9 mouse cellular contexts compared by ENCODE assay signal in the genomic region with DNA sequence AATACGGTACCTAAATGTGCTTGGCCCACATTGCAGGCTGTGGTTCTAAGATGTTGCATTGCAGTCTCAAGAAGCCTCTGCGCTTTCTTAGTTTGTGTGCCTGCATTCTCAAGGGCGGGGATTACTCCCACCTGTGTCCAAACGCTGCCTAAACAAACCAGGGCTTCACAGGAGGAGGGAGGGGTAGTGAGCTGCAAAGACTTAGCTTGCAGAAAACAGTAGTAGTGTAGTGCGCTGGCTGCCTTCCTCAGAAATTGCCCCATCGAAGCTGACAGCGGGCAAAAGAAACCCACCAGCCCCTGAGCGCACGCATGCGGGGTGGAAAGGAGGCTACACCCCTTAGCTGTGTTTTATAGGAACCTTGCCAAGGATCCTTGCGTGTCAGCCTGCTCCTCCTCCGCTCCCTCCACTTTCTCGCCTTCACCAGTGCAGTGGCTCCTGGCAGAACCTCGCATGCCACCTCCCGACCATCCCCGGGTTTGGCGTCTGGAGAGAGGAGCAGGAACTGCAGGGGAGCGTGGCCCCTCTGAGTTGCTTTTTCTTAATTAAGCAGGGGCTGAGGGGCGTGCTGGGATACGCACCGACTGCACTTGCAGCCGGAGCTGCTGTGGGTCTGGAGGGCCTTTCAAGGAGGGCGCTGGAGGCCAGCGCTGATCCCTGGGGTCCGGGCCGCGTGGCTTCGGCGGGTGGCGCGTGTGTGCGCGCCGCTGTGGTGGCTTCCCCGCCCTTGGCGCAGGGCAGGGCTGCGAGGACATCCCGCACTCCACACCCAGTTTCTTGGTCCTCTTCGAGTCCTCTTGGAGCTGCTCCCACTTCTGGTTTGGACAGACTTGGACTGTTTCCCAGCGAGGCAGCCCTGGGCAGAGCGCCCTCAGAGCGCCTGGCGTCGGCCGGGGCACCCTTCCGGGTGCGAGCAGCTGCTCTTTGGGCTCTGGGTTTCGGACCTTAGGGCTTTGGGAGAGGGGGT. TPM values are rescaled to one million over a fixed set of nuclear protein-coding genes. Genes with fewer than 3 reads are reported as not detected.
DNase-seq lines count a peak whose midpoint lies in the region; ATAC-seq and TF ChIP-seq lines count a peak whose summit lies in the region.
"Had no signal": no experiment of that assay in that cellular context is flagged by ENCODE, and none has a peak within 500 bp of the region (broad histone marks: within the 10 kb centered on the region; RNA-seq: fewer than 3 reads in every experiment).

A gene (plus strand): TSS at position 229 of the 967 bp plus-strand sequence.

- DNase-seq in layer of hippocampus, adult 18-20 months (ENCODE audit: low spot score in 2 of 2): peak in 1 of 2 experiments; percentile 1
- no peak for DNase-seq in layer of hippocampus, adult 9-11 months
- DNase-seq in embryo, embryonic 11 days: peak; percentile 24
- DNase-seq in hindbrain, embryonic 10.5 days (ENCODE audit: low spot score): peak; percentile 39
- peak; percentile 13 to 40 for DNase-seq in left cerebral cortex, adult 2 months (ENCODE audit: extremely low spot score in 1 of 2, low spot score in 2 of 2)
- DNase-seq in thymus, postnatal 4 days: no peak
- no peak for DNase-seq in adipocyte (ENCODE audit: low spot score)

- no peaks in the 10 kb centered on the region for H3K36me3 ChIP-seq in hindbrain, embryonic 10.5 days
- H3K36me3 ChIP-seq in neural tube, embryonic 14.5 days (ENCODE audit: control insufficient read depth, insufficient read depth, low read length): no peaks in the 10 kb centered on the region

- no peak; the same call in 1 of the 2 replicates for TF ChIP-seq CTCF in left cerebral cortex, adult 2 months (IDR thresholded peaks at IDR 0.05)

- WGBS in hindbrain, embryonic 10.5 days: 3% methylated on average over 48 of the region's 48 CpGs
- WGBS in neural tube, embryonic 14.5 days: 4% methylated on average over 48 of the region's 48 CpGs

- 0 out of 2 replicates have a peak within 1 kb of the TSS, but pooled peaks have one; percentile 18 for H3K27ac ChIP-seq in hindbrain, embryonic 10.5 days
- H3K27ac ChIP-seq in left cerebral cortex, adult 2 months: no peak within 1 kb of the TSS
- H3K27ac ChIP-seq in neural tube, embryonic 14.5 days (ENCODE audit: low read depth, low read length): no peak within 1 kb of the TSS

- no peaks in the 10 kb centered on the region for H3K9me3 ChIP-seq in hindbrain, embryonic 10.5 days
- H3K9me3 ChIP-seq in neural tube, embryonic 14.5 days (ENCODE audit: control insufficient read depth, low read length): no peaks in the 10 kb centered on the region

- H3K27me3 ChIP-seq in hindbrain, embryonic 10.5 days (ENCODE audit: insufficient read depth, poor library complexity, severe bottlenecking): peaks cover 33% of the 10 kb centered on the region
- H3K27me3 ChIP-seq in neural tube, embryonic 14.5 days (ENCODE audit: control insufficient read depth, insufficient read depth, low read length): peaks cover 11% of the 10 kb centered on the region

- intact Hi-C loops in left cerebral cortex, adult 2 months (cut with DNase I): no loop called here

- H3K4me3 ChIP-seq in hindbrain, embryonic 10.5 days: peak within 1 kb of the TSS; percentile 53
- H3K4me3 ChIP-seq in left cerebral cortex, adult 2 months: 0 out of 2 replicates have a peak within 1 kb of the TSS, but pooled peaks have one; percentile 16
- H3K4me3 ChIP-seq in neural tube, embryonic 14.5 days (ENCODE audit: low read depth, low read length): peak within 1 kb of the TSS; percentile 30

- peak within 1 kb of the TSS; percentile 61 for H3K4me2 ChIP-seq in neural tube, embryonic 14.5 days (ENCODE audit: low read depth, low read length)

- H3K4me1 ChIP-seq in hindbrain, embryonic 10.5 days (replicated peaks): peaks cover 11% of the 10 kb centered on the region
- no peaks in the 10 kb centered on the region for H3K4me1 ChIP-seq in neural tube, embryonic 14.5 days (ENCODE audit: control insufficient read depth, insufficient read depth, low read length)

- H3K9ac ChIP-seq in neural tube, embryonic 14.5 days (replicated peaks; ENCODE audit: low read depth, low read length): peak within 1 kb of the TSS; percentile 37; the same call in 1 of the 2 replicates

- peak; percentile 73; the same call in 1 of the 2 replicates for ATAC-seq in neural tube, embryonic 14.5 days (ENCODE audit: low read depth)

RNA-seq across cellular contexts. Expression of the gene that starts here (rescaled TPM):
- 100 to 1,000 TPM; 247 to 253 TPM for total RNA-seq in layer of hippocampus, adult 18-20 months (2021)
- 6.1 and 12.7 TPM in 2 replicates for polyA plus RNA-seq in hindbrain, embryonic 10.5 days (2016; fragmentation: Nextera tagmentation; extraction: Ambion mirVana)
- 100 to 1,000 TPM; 174 to 183 TPM for total RNA-seq in left cerebral cortex, adult 2 months (2021)
- polyA plus RNA-seq in neural tube, embryonic 14.5 days (2014; fragmentation: Nextera tagmentation; extraction: Ambion mirVana): 87.2 and 100 TPM in 2 replicates
- total RNA-seq: liver, adult 2 months had no signal
- polyA plus RNA-seq: liver, adult 2 months had no signal

Comparison
In these comparisons a context has a peak if more than half of its experiments do, and no peak if none do; other contexts are left out.
1. DNase-seq: peak in embryo, embryonic 11 days (single experiment), hindbrain, embryonic 10.5 days (single experiment) and left cerebral cortex, adult 2 months (2 of 2); none in layer of hippocampus, adult 9-11 months (single experiment), thymus, postnatal 4 days (single experiment) and adipocyte (single experiment).
2. Peak in every context shown above with its lines, with median percentiles within 50 percentile points of each other: H3K4me3 ChIP-seq.